Mouse (Mus musculus) ES-Bruce4 (cell line): ENCODE measurements at regions not wholly inside any gene's neighbourhood (a gene's known extent, or its start where the extent isn't known, plus 50 kb on each side); places are given as distances from the start of the nearest gene placed in this dataset.

Experiments used
- CTCF ChIP-seq: IDR thresholded peaks from one replicate; pipeline ENCODE4 v1.8.1; 2011; ENCODE audit warnings: low read depth, low read length
- EP300 ChIP-seq: IDR thresholded peaks from 2 replicates; pipeline ENCODE4 v1.6.1; 2011; ENCODE audit warnings: low read depth, low read length; ENCODE audit not compliant: insufficient read depth
- POLR2A ChIP-seq: IDR thresholded peaks from one replicate; pipeline ENCODE4 v1.8.1; 2011; ENCODE audit warnings: low read length; ENCODE audit not compliant: insufficient read depth

- TF ChIP-seq CTCF (no peak), POLR2A (no peak), EP300 (no peak)
Observed at GRCm38 (mm10) chr14:48594334-48594733, 79.3 kb downstream of the Otx2 start.
